ENCODE assay signal across 10 mouse cellular contexts in the genomic region with DNA sequence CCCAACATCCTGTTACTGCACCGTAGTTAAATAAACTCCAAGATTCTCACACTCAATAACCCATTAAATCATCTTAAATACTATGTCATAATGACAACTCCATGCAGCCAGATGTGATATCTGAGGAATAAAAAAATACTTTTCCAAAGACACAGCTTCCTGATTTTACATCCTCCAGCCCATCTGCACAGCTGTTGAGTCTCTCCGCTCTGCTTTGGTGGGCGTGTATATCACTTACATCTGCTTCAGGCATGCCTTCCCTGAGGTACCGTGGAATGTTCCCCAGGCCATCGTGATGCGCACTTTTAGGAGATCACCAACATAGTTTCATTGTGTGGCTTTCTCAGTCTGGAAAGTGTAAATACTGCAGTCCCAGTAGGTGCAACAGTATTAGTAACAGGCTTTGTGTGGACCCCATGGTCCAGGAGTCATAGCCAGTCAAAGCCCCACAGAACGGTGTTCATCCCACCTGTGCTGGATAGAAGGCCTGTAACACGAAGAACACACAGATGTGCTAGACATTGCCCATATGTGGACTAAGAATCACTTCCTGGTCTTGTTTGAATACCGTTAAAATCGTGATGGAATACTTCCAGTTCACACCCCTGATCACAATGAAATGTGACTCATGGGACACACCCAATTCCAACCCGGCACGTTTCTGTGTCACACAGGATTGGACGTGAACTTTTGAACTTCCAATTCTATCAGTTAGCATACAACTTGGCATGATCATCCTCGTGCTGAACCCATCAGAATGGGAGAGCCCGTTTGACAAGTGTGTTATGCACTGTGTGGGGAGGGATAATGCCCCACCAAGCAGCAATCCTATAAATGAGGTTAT.
"Had no signal": no experiment of that assay in that cellular context is flagged by ENCODE, and none has a peak within 500 bp of the region (broad histone marks: within the 10 kb centered on the region; RNA-seq: fewer than 3 reads in every experiment).

No protein-coding gene starts in this region.

- DNase-seq: kidney, postnatal 14 days; liver; liver, embryonic 13.5 days; liver, postnatal 0 days; lung, postnatal 36 days; right cerebral cortex, postnatal 25 days; thymus, adult 2 months; thymus, postnatal 25 days had no signal

- H3K4me3 ChIP-seq: left cerebral cortex, adult 2 months; liver, embryonic 13.5 days; midbrain, embryonic 13.5 days had no signal

- H3K4me1 ChIP-seq: liver, embryonic 13.5 days; midbrain, embryonic 13.5 days had no signal

- ATAC-seq: liver, postnatal 0 days; midbrain, embryonic 13.5 days had no signal

- H3K27me3 ChIP-seq: liver, embryonic 13.5 days; midbrain, embryonic 13.5 days had no signal

- H3K4me2 ChIP-seq: liver, embryonic 13.5 days; midbrain, embryonic 13.5 days had no signal

- H3K9me3 ChIP-seq: liver, embryonic 13.5 days; midbrain, embryonic 13.5 days had no signal

- H3K27ac ChIP-seq: left cerebral cortex, adult 2 months; liver, embryonic 13.5 days; midbrain, embryonic 13.5 days had no signal

- H3K36me3 ChIP-seq: liver, embryonic 13.5 days; midbrain, embryonic 13.5 days had no signal

- H3K9ac ChIP-seq: liver, embryonic 13.5 days; liver, postnatal 0 days; midbrain, embryonic 13.5 days had no signal
